Mouse (Mus musculus) adrenal gland, postnatal 10 days (tissue): ENCODE data around the gene Gm11239. TPM values are rescaled to one million over a fixed set of nuclear protein-coding genes. Genes with fewer than 3 reads are reported as not detected.
"Not testable (repeated sequence)": the region's sequence is repeated elsewhere in the genome, so short reads cannot be mapped to it uniquely, and the experiment has no call there.

ENCODE experiments used
- DNase-seq: peaks from one replicate; pipeline ENCODE4 v3.0.0; 2021; ENCODE audit warnings: mixed read lengths
- long read RNA-seq, 2 experiments: library from polyadenylated mRNA; stranded (forward); transcript quantifications; one replicate each; pipeline ENCODE4 v2.0.0; 2021
- total RNA-seq, 2 experiments: library from RNA; stranded (reverse); gene quantifications; 2 replicates each; pipeline ENCODE4 v1.2.3; 2021

The Gm11239 gene
- not detected for total RNA-seq
- long read RNA-seq, experiment 1: 0 reads
- long read RNA-seq, experiment 2: 0 reads

- not testable (repeated sequence) for DNase-seq
Measured at GRCm38 (mm10) chr4:73668054-73668453, at the start of gene Gm11239. Gm11239 (plus strand) TSS chr4:73668354.

- not testable (repeated sequence) for DNase-seq
Measured at GRCm38 (mm10) chr4:73622684-73623083, 45.5 kb upstream of the Gm11239 start, which contains the start of gene Gm11237. Gm11237 (plus strand) TSS chr4:73622984.

- not testable (repeated sequence) for DNase-seq
Measured at GRCm38 (mm10) chr4:73637821-73638220, 30.3 kb upstream of the Gm11239 start, which contains the start of gene Gm11236. Gm11236 (plus strand) TSS chr4:73638121.

GRCm38 (mm10) chr4:73661864-73662263, 6.3 kb upstream of the Gm11239 start:
- DNase-seq: not testable (repeated sequence)

GRCm38 (mm10) chr4:73683216-73683615, 15.1 kb downstream of the Gm11239 start, which contains the start of gene Gm428:
Gm428 (plus strand) TSS chr4:73683516.
- DNase-seq: not testable (repeated sequence)

- DNase-seq: no peak
Measured at GRCm38 (mm10) chr4:73718761-73719160, 50.6 kb downstream of the Gm11239 start.

GRCm38 (mm10) chr4:73719819-73720218, 51.7 kb downstream of the Gm11239 start:
- no peak for DNase-seq

Other genes with a start within 250 kb of the Gm11239 start
- not detected for gene Gm11238, start 60.5 kb upstream of the Gm11239 start, total RNA-seq
- gene Gm11237, start 45.4 kb upstream of the Gm11239 start, total RNA-seq: not detected
- gene Gm11236, start 30.2 kb upstream of the Gm11239 start, total RNA-seq: not detected
- gene Gm428, start 15.2 kb downstream of the Gm11239 start, total RNA-seq: not detected
- under 1 TPM; 0.18 to 0.24 TPM for gene Rasef, start 122.6 kb downstream of the Gm11239 start, total RNA-seq
- gene Gm11758, start 207.9 kb downstream of the Gm11239 start, total RNA-seq: not detected
- not detected for gene Gm11757, start 222.8 kb downstream of the Gm11239 start, total RNA-seq
- gene Gm13871, start 237.6 kb downstream of the Gm11239 start, total RNA-seq: not detected